Mouse (Mus musculus) cerebellum, adult 9-11 months (tissue): ENCODE results near the gene Zfp747.

Experiments used
- DNase-seq: peaks from one replicate; pipeline ENCODE4 v3.0.0; 2022

The Zfp747 gene

GRCm38 (mm10) chr7:127325550-127325949, 50.3 kb downstream of the Zfp747 start:
- no peak for DNase-seq

GRCm38 (mm10) chr7:127324944-127325343, 50.9 kb downstream of the Zfp747 start:
- DNase-seq, result no peak
